Mouse (Mus musculus) Patski (cell line): ENCODE data around the gene Pacs2. TPM values are rescaled to one million over a fixed set of nuclear protein-coding genes. Genes with fewer than 3 reads are reported as not detected.

Experiments used
- ATAC-seq: fragments of 100-300 bp; one replicate; pipeline ENCODE4 v1.8.0; 2021
- CTCF ChIA-PET: fragments of 350-600 bp; sonication (Branson Sonifier 250); formaldehyde crosslinking; loops from one replicate; lab custom pipeline; 2022; ENCODE audit warnings: inconsistent platforms; lab: Charles Lee
- POLR2A ChIA-PET: fragments of 350-600 bp; sonication (Branson Sonifier 250); formaldehyde crosslinking; loops from one replicate; lab custom pipeline; 2022; ENCODE audit warnings: antibody characterized with exemption, inconsistent platforms; lab: Charles Lee
- DNase-seq: peaks from one replicate; pipeline ENCODE4 v3.0.0-alpha.2; 2011; ENCODE audit warnings: low read depth, low spot score
- H3K27me3 ChIP-seq: fragments of 371-371 bp; one replicate; pipeline ENCODE4 v1.5.1; 2021
- CTCF ChIP-seq: fragments of 100-300 bp; IDR thresholded peaks from one replicate; pipeline ENCODE4 v1.5.1; 2021
- in situ Hi-C: fragments of 300-500 bp; cut with MboI; formaldehyde crosslinking; loops from 3 replicates; pipeline ENCODE4 v1.11.1; 2018; ENCODE audit warnings: low pct_unique_long_range_greater_than_20kb, mixed read lengths
- polyA plus RNA-seq: library from polyadenylated mRNA; unstranded; gene quantifications from one replicate; pipeline ENCODE4 v1.2.3, GENCODE M21; 2021

The Pacs2 gene
- polyA plus RNA-seq, 1 experiment from 2014 or later: 70.8 TPM

DNA sequence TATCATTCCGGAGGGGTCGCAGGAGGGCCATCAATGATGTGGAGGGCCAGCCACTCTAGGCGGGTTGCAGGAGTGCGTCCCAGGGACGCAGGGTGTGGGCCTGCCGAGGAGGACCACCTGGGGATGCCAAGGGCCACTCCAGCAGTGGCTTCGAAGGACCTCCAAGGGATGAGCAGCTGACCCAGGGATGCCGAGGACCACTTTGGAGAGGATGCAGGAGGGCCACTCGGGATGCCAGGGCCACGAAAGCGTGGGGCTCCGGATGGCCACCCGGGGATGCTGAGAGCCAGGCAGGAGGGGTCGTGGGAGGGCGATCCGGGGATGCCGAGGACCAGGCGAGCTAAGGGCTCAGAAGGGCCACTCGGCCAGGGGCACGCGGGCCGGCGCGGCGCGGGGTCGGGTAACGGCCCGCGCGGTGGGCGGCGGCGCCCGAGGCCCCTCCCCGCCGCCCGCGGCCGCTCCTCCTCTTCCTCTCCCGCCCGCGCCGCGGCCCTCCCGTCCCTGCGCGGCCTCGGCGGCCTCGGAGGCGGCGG is 83.5 kb downstream of the Pacs2 start, which contains the start of gene Mta1:
Gene Mta1 (plus strand): TSS at position 530 of the 533 bp plus-strand sequence.
- no peak for TF ChIP-seq CTCF
- DNase-seq (no peak), ATAC-seq (peak; percentile 45)
- ChIA-PET CTCF (no interaction called here), POLR2A (interaction anchor here (0.8 to 1.0 kb wide), 2 partner anchors 24 to 84 kb away, joined by 3 read pairs; partner anchors contain the start of gene Tex22)
- H3K27me3 ChIP-seq: no peaks in the 10 kb centered on the region
- in situ Hi-C loops: no loop called here

DNA sequence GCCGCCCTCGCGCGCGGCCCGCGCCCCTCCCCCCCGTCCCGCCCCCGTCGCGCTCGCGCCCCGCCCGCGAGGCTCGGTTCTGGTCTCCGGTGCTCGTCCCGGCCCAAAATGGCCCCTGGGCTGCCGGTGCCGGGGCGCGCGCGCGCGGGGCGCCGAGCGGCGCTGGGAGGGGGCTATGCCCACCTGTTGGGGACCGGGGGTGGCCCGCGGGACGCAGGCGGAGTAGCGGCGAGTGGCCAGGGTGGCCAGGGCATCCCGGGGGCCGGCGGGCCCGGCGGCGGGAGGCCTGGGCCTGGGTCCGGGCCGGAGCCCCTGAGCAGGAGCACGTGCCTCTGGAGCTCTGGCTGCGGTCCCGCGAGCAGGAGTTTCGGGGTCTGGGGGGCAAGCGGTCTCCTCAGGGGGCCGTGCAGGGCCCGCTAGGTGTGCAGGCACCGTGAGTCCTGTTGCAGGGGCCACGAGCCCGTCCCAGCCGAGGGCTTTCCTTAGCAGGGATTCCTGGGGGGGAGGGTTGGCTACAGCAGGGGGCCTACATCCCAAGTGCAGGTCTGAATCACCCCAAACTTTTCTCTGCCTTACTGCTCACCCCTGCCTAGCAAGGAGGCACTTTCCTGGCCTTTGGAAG is 84.3 kb downstream of the Pacs2 start:
- no peak for DNase-seq
- CTCF ChIA-PET: no interaction called here
- TF ChIP-seq CTCF: no peak

DNA sequence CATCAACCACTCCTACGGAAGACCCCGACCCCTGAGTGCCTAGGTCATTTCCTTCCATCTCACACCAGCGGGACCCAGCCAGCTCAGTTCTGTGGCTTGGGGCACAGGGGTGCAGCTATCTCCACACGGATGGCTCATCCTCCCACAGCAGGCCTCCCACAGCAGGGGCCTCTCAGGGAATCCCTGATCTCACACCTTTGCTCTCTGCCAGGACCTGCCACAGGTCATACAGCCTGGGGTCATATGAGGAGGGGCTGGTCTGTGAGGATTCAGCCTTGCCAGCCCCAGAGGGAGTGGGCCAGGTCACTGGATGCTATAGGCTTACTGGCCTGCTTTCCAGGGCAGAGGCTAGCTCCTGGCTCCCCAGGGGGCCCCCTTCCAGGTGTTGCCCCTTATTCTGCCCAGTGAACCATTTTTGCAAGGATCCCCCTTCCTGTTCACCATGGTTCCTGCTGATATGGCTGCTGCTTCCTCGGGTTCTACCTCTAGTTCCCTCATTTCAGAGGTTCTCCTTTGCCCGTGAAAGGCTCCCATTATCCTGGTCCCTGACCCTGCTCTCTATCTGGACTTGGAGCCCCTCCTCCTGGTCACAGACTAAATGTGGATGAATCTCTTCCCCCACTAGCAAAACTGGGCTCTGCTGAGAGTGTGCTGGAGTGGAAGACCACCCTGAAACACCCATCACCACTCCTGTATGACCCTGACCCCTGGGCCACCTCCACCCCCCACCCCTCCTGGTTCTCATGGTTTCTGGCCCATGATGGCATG is 85.3 kb downstream of the Pacs2 start:
- ATAC-seq (no peak), DNase-seq (no peak)
- in situ Hi-C loops: no loop called here
- TF ChIP-seq CTCF: no peak
- POLR2A ChIA-PET: interaction anchor here (0.9 kb wide), 1 partner anchor 30 kb away, joined by 3 read pairs; no protein-coding TSS in a partner anchor
- H3K27me3 ChIP-seq: no peaks in the 10 kb centered on the region
- CTCF ChIA-PET: no interaction called here

More for the DNA sequence above, 84.3 kb downstream of the Pacs2 start:
- peak; percentile 10 for ATAC-seq
- H3K27me3 ChIP-seq: no peaks in the 10 kb centered on the region
- POLR2A ChIA-PET: interaction anchor here (1.0 kb wide), 1 partner anchor 25 kb away, joined by 3 read pairs; the partner anchor contains the start of gene Tex22
- in situ Hi-C loops: no loop called here

DNA sequence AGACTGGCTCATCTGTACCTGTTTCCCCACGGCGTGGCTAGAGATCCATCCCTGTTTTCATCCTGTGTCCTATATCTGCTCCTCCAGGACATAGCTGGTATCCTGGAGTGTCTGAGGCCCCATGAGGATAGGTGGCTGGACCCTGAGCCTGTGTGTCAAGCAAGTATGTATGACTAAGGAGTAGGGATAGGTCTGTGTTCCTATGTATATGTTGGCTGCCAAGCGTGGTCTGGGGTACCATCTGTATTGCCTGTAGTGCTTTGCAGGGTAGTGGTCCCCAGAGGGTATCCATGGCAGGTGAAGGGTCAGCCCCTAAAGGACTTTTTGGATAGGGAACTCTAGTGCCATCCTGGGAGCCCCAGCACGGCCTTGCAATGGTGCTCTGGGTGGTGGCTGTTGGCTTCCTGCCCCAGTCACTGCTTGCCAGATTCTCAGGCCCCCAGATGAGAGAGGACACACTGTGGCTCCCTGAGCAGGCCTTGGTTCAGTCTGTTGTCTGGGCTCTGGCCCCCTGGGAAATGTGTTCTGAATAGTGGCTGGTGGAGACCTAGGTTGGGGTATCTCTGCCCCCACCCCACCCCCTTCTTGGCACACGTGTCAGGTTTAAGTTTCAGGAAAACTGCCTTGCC is 86.3 kb downstream of the Pacs2 start:
- ChIA-PET CTCF (interaction anchor here (0.7 kb wide), 1 partner anchor 26 kb away, joined by 3 read pairs; the partner anchor contains the start of gene Tex22), POLR2A (interaction anchor here (0.5 kb wide), 1 partner anchor 44 kb away, joined by 3 read pairs; no protein-coding TSS in a partner anchor)
- in situ Hi-C loops: no loop called here
- H3K27me3 ChIP-seq: no peaks in the 10 kb centered on the region
- TF ChIP-seq CTCF: no peak
- no peak for ATAC-seq
- DNase-seq: no peak

DNA sequence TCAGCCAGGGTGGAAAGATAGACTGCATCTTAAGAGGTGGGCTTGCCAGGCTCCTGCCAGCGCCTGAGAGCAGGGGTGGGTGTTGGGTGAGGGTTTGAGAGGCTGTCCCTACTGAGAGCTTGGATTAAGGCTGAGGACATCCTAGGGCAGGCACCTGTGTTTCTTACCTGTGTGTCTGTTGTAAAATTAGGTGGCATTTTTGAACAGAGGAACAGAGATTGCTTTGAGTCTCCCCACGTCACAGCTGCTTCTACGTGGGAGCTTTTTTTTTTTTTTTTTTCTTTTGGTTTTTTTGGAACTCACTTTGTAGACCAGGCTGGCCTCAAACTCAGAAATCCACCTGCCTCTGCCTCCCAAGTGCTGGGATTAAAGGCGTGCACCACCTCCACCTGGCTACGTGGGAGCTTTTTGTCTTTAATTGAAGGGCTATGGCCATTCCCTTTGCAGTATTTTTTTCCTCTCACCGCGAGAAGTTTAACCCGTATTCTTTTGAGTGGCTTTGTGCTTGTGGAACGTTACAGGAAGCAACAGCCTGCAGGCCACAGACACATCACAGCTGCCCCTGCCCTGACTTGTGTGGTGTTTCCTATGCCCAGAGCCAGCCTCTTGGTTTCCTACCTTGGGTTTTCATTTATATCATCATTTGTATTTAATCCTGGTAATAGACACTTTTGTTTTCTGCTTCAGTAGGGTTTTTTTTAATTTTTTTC is 87.1 kb downstream of the Pacs2 start:
- POLR2A ChIA-PET: interaction anchor here (0.5 to 0.6 kb wide), 2 partner anchors 15 to 45 kb away, joined by 3 read pairs; no protein-coding TSS in a partner anchor
- DNase-seq: no peak
- CTCF ChIA-PET: interaction anchor here (0.7 kb wide), 1 partner anchor 27 kb away, joined by 3 read pairs; the partner anchor contains the start of gene Tex22
- H3K27me3 ChIP-seq: no peaks in the 10 kb centered on the region
- no peak for TF ChIP-seq CTCF
- ATAC-seq: no peak
- in situ Hi-C loops: no loop called here

DNA sequence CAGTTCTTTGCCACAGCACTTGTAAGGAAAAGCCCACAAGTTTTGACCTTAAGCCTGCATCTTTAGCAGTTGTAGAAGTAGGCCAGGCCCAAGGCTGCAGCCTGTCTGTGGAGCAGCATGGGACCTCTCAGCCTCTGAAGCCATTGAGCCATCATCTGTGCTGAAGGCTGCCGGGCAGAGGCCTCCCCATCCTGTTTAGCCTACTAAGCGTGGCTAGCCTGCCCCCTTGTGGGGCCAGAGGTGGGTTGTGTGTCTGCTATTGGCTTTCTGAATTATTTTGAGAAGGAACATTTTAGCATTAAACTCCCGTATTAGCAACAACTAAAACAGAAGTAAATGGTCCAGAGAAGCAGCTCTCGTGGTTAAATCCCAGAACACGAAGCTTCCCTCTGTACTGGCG is 88.2 kb downstream of the Pacs2 start:
- H3K27me3 ChIP-seq: no peaks in the 10 kb centered on the region
- ChIA-PET CTCF (interaction anchor here (1.2 kb wide), 1 partner anchor 98 kb away, joined by 3 read pairs; no protein-coding TSS in a partner anchor), POLR2A (no interaction called here)
- ATAC-seq: no peak
- no peak for DNase-seq
- in situ Hi-C loops: no loop called here
- TF ChIP-seq CTCF: no peak

DNA sequence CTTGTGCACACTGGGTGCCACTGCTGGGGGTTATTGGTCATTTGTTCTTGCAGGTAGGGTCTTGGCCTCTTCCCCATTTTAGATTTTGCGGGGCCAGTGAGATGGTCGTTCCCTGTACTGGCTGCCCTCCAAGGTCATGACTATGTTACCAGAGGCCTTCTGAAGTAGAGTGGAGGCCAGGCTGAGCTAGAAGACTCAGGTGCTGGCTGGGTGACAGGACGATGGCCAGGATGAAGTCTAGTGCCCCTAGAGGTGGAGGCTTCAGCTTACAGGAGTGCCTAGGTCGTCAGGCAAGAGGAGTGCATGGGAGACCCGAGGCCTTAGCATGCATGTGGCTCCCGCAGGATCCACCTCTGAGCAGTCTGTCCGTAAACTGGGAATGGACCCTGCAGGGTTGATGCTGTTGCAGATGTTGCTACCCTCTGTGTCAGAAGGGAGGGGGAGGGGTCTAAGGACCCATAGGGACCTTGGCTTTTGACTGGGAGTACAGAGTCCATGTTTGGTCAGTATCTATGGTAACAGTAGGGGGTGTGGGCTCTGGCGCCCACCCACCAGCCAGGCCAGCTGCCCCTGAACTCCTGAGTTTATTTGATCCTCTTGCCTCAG is 89.6 kb downstream of the Pacs2 start:
- H3K27me3 ChIP-seq: no peaks in the 10 kb centered on the region
- TF ChIP-seq CTCF: no peak
- no peak for ATAC-seq
- ChIA-PET POLR2A (no interaction called here), CTCF (no interaction called here)
- no peak for DNase-seq
- in situ Hi-C loops: no loop called here

DNA sequence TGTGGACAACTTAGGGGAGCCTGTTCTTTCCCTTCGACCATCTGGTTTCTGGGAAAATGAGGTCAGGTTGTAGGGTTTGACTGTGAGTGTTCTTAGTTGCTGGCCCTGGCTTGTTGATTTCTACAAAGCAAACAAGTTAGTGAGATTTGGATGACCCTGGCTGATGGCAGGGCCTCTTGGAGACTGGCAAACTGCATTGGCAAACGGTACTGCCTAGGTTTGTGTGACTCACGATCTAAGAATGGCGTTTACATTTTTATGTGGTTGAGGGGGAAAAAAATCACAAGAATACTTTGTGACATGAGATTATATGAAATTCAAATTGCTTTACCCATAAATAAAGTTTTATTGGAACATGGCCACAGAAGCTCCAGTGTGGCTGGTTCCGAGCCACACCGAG is 92.1 kb downstream of the Pacs2 start:
- ChIA-PET POLR2A (interaction anchor here (1.4 kb wide), 1 partner anchor 31 kb away, joined by 5 read pairs; no protein-coding TSS in a partner anchor), CTCF (no interaction called here)
- in situ Hi-C loops: no loop called here
- DNase-seq (no peak), ATAC-seq (peak; percentile 63)
- no peak for TF ChIP-seq CTCF
- no peaks in the 10 kb centered on the region for H3K27me3 ChIP-seq

DNA sequence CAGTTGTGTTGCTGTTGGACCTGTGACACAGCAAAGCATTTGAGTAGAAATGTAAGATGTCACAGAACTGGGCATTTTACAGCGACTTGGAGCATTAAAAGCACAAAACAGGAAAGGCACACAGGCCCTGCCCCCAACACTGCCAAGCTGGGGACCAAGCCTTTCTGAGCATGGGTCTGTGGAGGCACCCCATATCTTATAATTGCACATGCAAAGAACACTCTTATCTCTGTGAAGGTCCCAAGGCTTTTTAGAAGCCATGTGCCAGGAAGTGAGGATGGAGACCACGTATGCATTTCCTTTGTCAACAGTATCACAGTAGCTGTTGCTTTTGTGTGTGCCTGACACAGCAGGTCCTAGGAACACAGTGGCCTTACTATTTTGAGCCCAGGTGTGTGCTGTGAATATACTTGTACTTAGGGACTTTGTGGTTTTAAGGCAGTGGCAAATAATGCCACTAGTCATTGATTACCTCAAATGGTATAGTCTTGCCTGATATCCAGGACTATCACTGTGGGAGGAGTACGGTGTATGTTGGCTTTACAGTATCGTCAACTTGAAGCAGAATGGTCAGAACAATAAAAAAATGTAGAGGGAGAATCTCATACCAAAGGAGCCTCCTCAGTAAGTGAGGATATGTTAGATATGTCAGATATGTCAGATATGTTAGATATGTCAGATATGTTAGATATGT is 93.3 kb downstream of the Pacs2 start:
- DNase-seq: no peak
- no peak for ATAC-seq
- POLR2A ChIA-PET: interaction anchor here (1.4 kb wide), 1 partner anchor 30 kb away, joined by 5 read pairs; no protein-coding TSS in a partner anchor
- CTCF ChIA-PET: interaction anchor here (1.2 kb wide), 1 partner anchor 103 kb away, joined by 4 read pairs; no protein-coding TSS in a partner anchor
- in situ Hi-C loops: no loop called here
- TF ChIP-seq CTCF: no peak
- H3K27me3 ChIP-seq: no peaks in the 10 kb centered on the region
